ENCODE assay signal across 13 mouse cellular contexts in the genomic region with DNA sequence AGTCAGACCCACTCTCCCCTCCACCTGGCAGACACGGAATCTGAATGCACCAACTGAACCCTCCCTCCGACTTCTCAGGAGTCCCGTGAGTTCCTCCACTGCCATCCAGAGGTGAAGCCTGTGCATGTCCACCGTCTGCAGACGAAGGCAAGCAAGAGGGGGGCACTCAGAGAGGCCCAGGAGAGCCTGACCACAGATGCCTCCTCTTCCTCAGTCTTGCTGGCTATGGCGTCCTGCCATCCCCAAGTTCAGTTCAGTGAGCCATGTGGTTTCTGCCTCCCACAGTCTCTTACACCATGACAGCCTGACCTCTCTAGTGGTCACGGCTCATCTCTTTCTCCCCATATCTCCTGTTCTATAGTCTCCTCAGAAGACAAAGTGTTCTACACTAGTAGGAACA. TPM values are rescaled to one million over a fixed set of nuclear protein-coding genes. Genes with fewer than 3 reads are reported as not detected.
DNase-seq lines count a peak whose midpoint lies in the region; ATAC-seq lines count a peak whose summit lies in the region.
"Had no signal": no experiment of that assay in that cellular context is flagged by ENCODE, and none has a peak within 500 bp of the region (broad histone marks: within the 10 kb centered on the region; RNA-seq: fewer than 3 reads in every experiment).

No protein-coding gene starts in this region.

- ATAC-seq in heart, embryonic 15.5 days (replicated peaks; ENCODE audit: insufficient number of reproducible peaks, insufficient read depth, low FRiP score, low read depth): no peak
- ATAC-seq in midbrain, embryonic 11.5 days (ENCODE audit: low FRiP score): no peak
- ATAC-seq in midbrain, embryonic 15.5 days (replicated peaks): no peak
- ATAC-seq: Patski had no signal

- no peak overlapping the region for H3K4me2 ChIP-seq in heart, embryonic 15.5 days
- no peak overlapping the region for H3K4me2 ChIP-seq in midbrain, embryonic 11.5 days
- no peak overlapping the region for H3K4me2 ChIP-seq in midbrain, embryonic 15.5 days
- H3K4me2 ChIP-seq: hindbrain, embryonic 15.5 days had no signal

- no peak overlapping the region for H3K9ac ChIP-seq in heart, embryonic 15.5 days
- H3K9ac ChIP-seq in midbrain, embryonic 11.5 days (ENCODE audit: low read length): no peak overlapping the region
- H3K9ac ChIP-seq in midbrain, embryonic 15.5 days: no peak overlapping the region
- H3K9ac ChIP-seq: hindbrain, embryonic 15.5 days had no signal

- intact Hi-C loops in heart, postnatal 25 days (cut with DNase I): no loop called here

- H3K27me3 ChIP-seq in heart, embryonic 15.5 days: no peaks in the 10 kb centered on the region
- no peaks in the 10 kb centered on the region for H3K27me3 ChIP-seq in midbrain, embryonic 11.5 days (ENCODE audit: control insufficient read depth, insufficient read depth, low read length)
- no peaks in the 10 kb centered on the region for H3K27me3 ChIP-seq in midbrain, embryonic 15.5 days (replicated peaks)
- no peaks in the 10 kb centered on the region for H3K27me3 ChIP-seq in megakaryocyte, embryonic 14.5 days (replicated peaks)
- H3K27me3 ChIP-seq: hindbrain, embryonic 15.5 days; Patski had no signal

- peak overlapping the region; percentile 48 for H3K27ac ChIP-seq in heart, embryonic 15.5 days
- H3K27ac ChIP-seq in midbrain, embryonic 11.5 days (ENCODE audit: low read depth, low read length): no peak overlapping the region
- no peak overlapping the region for H3K27ac ChIP-seq in midbrain, embryonic 15.5 days
- H3K27ac ChIP-seq: hindbrain, embryonic 15.5 days had no signal

- no peak for DNase-seq in heart, postnatal 25 days (ENCODE audit: low spot score)
- DNase-seq in midbrain, embryonic 11.5 days (ENCODE audit: low spot score, missing footprints): peak; percentile 10
- DNase-seq in thymus, postnatal 36 days: peak; percentile 27 to 55
- DNase-seq in urinary bladder, postnatal 14 days (ENCODE audit: low spot score): no peak
- no peak for DNase-seq in frontal cortex, postnatal 10 days (ENCODE audit: low spot score in 2 of 2)
- DNase-seq: adrenal gland, postnatal 14 days; cerebellum, postnatal 25 days had no signal

- no peak overlapping the region for H3K4me3 ChIP-seq in heart, embryonic 15.5 days
- H3K4me3 ChIP-seq in midbrain, embryonic 11.5 days (ENCODE audit: low read depth, low read length): no peak overlapping the region
- H3K4me3 ChIP-seq in midbrain, embryonic 15.5 days: no peak overlapping the region
- peak overlapping the region; percentile 88 for H3K4me3 ChIP-seq in megakaryocyte, embryonic 14.5 days (replicated peaks)
- H3K4me3 ChIP-seq: erythroblast, embryonic 14.5 days; hindbrain, embryonic 15.5 days had no signal

- peaks cover 30% of the 10 kb centered on the region; the same call in 1 of the 2 replicates for H3K36me3 ChIP-seq in heart, embryonic 15.5 days
- peaks cover 11% of the 10 kb centered on the region for H3K36me3 ChIP-seq in midbrain, embryonic 11.5 days (ENCODE audit: control insufficient read depth, insufficient read depth, low read length)
- H3K36me3 ChIP-seq in midbrain, embryonic 15.5 days (replicated peaks): peaks cover 16% of the 10 kb centered on the region; the same call in 1 of the 2 replicates
- peaks cover 87% of the 10 kb centered on the region for H3K36me3 ChIP-seq in megakaryocyte, embryonic 14.5 days (replicated peaks; ENCODE audit: low read length)

- H3K9me3 ChIP-seq in heart, embryonic 15.5 days (replicated peaks): no peaks in the 10 kb centered on the region
- no peaks in the 10 kb centered on the region for H3K9me3 ChIP-seq in midbrain, embryonic 11.5 days (ENCODE audit: control insufficient read depth, low read length)
- no peaks in the 10 kb centered on the region for H3K9me3 ChIP-seq in midbrain, embryonic 15.5 days
- no peaks in the 10 kb centered on the region for H3K9me3 ChIP-seq in megakaryocyte, embryonic 14.5 days
- H3K9me3 ChIP-seq: hindbrain, embryonic 15.5 days had no signal

- peaks cover 61% of the 10 kb centered on the region for H3K4me1 ChIP-seq in heart, embryonic 15.5 days (replicated peaks)
- no peaks in the 10 kb centered on the region for H3K4me1 ChIP-seq in midbrain, embryonic 11.5 days (ENCODE audit: control insufficient read depth, insufficient read depth, low read length)
- peaks cover 3% of the 10 kb centered on the region for H3K4me1 ChIP-seq in midbrain, embryonic 15.5 days
- H3K4me1 ChIP-seq in megakaryocyte, embryonic 14.5 days: peaks cover 100% of the 10 kb centered on the region

- WGBS in heart, embryonic 15.5 days: 60% methylated on average over 7 of the region's 7 CpGs
- 80% methylated on average over 7 of the region's 7 CpGs for WGBS in midbrain, embryonic 11.5 days
- 81% methylated on average over 7 of the region's 7 CpGs for WGBS in midbrain, embryonic 15.5 days

RNA-seq across cellular contexts. Expression of gene Camk2g, which starts 9.2 kb away (rescaled TPM):
- polyA plus RNA-seq in heart, embryonic 15.5 days (2015; fragmentation: Nextera tagmentation; extraction: Ambion mirVana): 75.7 and 76.8 TPM in 2 replicates
- total RNA-seq in heart, postnatal 25 days (2021): 10 to 100 TPM; 50.4 to 59.5 TPM
- 35.9 and 39.5 TPM in 2 replicates for polyA plus RNA-seq in midbrain, embryonic 11.5 days (2014; fragmentation: Nextera tagmentation; extraction: Ambion mirVana)
- 140 and 144 TPM in 2 replicates for polyA plus RNA-seq in midbrain, embryonic 15.5 days (2015; fragmentation: Nextera tagmentation; extraction: Ambion mirVana)
- polyA plus RNA-seq in megakaryocyte, embryonic 14.5 days (2012; ENCODE audit: insufficient read depth, low replicate concordance): 11.9 and 12.1 TPM in 2 replicates

RNA-seq across cellular contexts. Expression of gene Ndst2, which starts 50.3 kb away (rescaled TPM):
- polyA plus RNA-seq in heart, embryonic 15.5 days (2015; fragmentation: Nextera tagmentation; extraction: Ambion mirVana): 13.8 and 17.8 TPM in 2 replicates
- total RNA-seq in heart, postnatal 25 days (2021): 10 to 100 TPM; 10.0 to 12.6 TPM
- 22.0 and 23.0 TPM in 2 replicates for polyA plus RNA-seq in midbrain, embryonic 11.5 days (2014; fragmentation: Nextera tagmentation; extraction: Ambion mirVana)
- polyA plus RNA-seq in midbrain, embryonic 15.5 days (2015; fragmentation: Nextera tagmentation; extraction: Ambion mirVana): 19.4 and 19.9 TPM in 2 replicates
- polyA plus RNA-seq in megakaryocyte, embryonic 14.5 days (2012; ENCODE audit: insufficient read depth, low replicate concordance): 4.0 and 4.1 TPM in 2 replicates

RNA-seq across cellular contexts. Expression of gene Plau, which starts 51.8 kb away (rescaled TPM):
- polyA plus RNA-seq in heart, embryonic 15.5 days (2015; fragmentation: Nextera tagmentation; extraction: Ambion mirVana): 1.4 and 1.9 TPM in 2 replicates
- 1 to 10 TPM; 4.5 to 4.6 TPM for total RNA-seq in heart, postnatal 25 days (2021)
- 0.22 and 0.40 TPM in 2 replicates for polyA plus RNA-seq in midbrain, embryonic 11.5 days (2014; fragmentation: Nextera tagmentation; extraction: Ambion mirVana)
- 0.23 and 0.31 TPM in 2 replicates for polyA plus RNA-seq in midbrain, embryonic 15.5 days (2015; fragmentation: Nextera tagmentation; extraction: Ambion mirVana)
- polyA plus RNA-seq in megakaryocyte, embryonic 14.5 days (2012; ENCODE audit: insufficient read depth, low replicate concordance): 0.35 TPM in 1 of 2 replicates, not detected in the other
- polyA plus RNA-seq: erythroblast, embryonic 14.5 days had no signal

Comparison
In these comparisons a context has a peak if more than half of its experiments do, and no peak if none do; other contexts are left out.
1. DNase-seq: peak in midbrain, embryonic 11.5 days (single experiment) and thymus, postnatal 36 days (2 of 2); none in heart, postnatal 25 days (single experiment), urinary bladder, postnatal 14 days (single experiment) and frontal cortex, postnatal 10 days (0 of 2).